Mouse (Mus musculus) forebrain, embryonic 10.5 days (tissue): ENCODE measurements around the gene Cep295nl. TPM values are rescaled to one million over a fixed set of nuclear protein-coding genes. Genes with fewer than 3 reads are reported as not detected.

Source experiments
- DNase-seq: peaks from one replicate; pipeline ENCODE4 v3.0.0-alpha.2; 2017; ENCODE audit warnings: low spot score; ENCODE audit errors: extremely low spot score
- H3K27ac ChIP-seq: fragments of 300-500 bp; sonication (generic); 2 replicates; pipeline ENCODE4 v1.5.1; 2016; ENCODE audit warnings: mild to moderate bottlenecking
- H3K27me3 ChIP-seq: fragments of 300-500 bp; sonication (generic); 2 replicates; pipeline ENCODE4 v1.6.1; 2016; ENCODE audit warnings: mild to moderate bottlenecking; ENCODE audit not compliant: poor library complexity, severe bottlenecking
- H3K36me3 ChIP-seq: fragments of 300-500 bp; sonication (generic); replicated peaks from 2 replicates; pipeline ENCODE4 v1.6.1; 2016; ENCODE audit warnings: mild to moderate bottlenecking, moderate library complexity
- H3K4me1 ChIP-seq: fragments of 300-500 bp; sonication (generic); 2 replicates; pipeline ENCODE4 v1.6.1; 2016
- H3K4me3 ChIP-seq: fragments of 300-500 bp; sonication (generic); 2 replicates; pipeline ENCODE4 v1.5.1; 2016; ENCODE audit warnings: mild to moderate bottlenecking, moderate library complexity
- H3K9me3 ChIP-seq: fragments of 300-500 bp; sonication (generic); 2 replicates; pipeline ENCODE4 v1.6.1; 2016; ENCODE audit warnings: mild to moderate bottlenecking, moderate library complexity
- WGBS: fragments of 180-500 bp; shearing (Covaris S2); methylation state at CpG from one replicate; pipeline ENCODE4 v1.1.7; 2016; 5-methylcytosine and 5-hydroxymethylcytosine counted together
- polyA plus RNA-seq: library from polyadenylated mRNA; unstranded; fragments of >200 nt; fragmentation: Nextera tagmentation; extraction: Ambion mirVana; gene quantifications from 2 replicates; pipeline ENCODE4 v1.2.1, GENCODE M21; 2016

Cep295nl gene
- polyA plus RNA-seq, 1 experiment from 2014 or later: 0.26 TPM

- Histone ChIP-seq H3K27ac (no peak overlapping the region), H3K9me3 (peaks cover 5% of the 10 kb centered on the region; the same call in 1 of the 2 replicates), H3K4me1 (peaks cover 39% of the 10 kb centered on the region), H3K36me3 (peaks cover 57% of the 10 kb centered on the region), H3K4me3 (no peak overlapping the region), H3K27me3 (no peaks in the 10 kb centered on the region)
- WGBS: 96% methylated on average over 6 of the region's 6 CpGs
- DNase-seq: no peak
Observed at GRCm38 (mm10) chr11:118328511-118328910, 13.8 kb downstream of the Cep295nl start.

DNA sequence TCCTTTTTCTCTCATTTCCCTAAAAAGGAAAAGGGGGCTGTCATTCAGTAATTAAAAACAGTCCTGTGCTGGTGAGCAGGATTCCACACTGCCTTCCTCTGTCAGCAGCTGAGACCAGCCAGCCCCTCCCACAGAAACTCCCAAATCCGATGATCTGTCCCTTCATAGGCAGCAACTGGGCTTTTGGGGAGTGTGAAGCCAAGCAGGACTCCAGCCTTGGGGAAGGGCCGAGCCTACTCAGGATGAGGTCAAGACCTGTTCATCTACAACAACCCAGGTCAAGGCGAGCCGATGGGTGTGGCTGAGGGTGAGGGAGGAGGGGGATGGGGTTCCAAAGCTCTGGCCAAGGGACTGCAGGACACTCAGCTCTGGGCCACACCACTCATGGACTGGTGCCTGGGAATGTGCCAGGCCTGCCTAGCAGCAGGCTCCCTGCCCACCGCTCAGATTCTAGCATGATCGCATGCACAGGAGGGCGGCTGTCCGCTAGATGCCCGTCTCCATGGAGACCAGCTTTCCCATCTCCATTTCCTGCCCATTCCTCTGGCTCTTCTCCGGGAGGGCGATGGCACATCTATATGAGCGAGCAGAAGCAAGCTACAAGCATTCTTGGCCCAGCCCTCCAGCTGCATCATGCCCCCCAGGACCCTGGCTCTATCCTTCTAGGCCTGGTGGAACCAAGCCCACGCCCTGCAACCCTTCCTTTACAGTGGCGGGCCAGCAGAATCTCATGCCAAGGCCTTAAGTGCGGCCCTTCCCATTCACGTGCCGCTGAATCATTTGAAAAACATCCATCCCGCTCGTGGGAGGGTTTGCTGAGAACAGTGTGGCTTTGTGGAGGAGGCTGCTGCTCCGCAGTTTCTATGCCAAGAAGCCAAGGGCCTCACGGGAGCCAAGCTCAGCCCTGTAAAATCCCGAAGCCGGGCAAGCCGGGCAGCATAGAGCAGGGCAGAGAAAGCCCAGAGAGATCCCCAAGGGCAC lies 15.0 kb downstream of the Cep295nl start:
- H3K4me3 ChIP-seq: no peak overlapping the region
- peaks cover 5% of the 10 kb centered on the region; the same call in 1 of the 2 replicates for H3K9me3 ChIP-seq
- H3K27ac ChIP-seq: peak overlapping the region; percentile 78
- WGBS: 85% methylated on average over 24 of the region's 24 CpGs
- peaks cover 42% of the 10 kb centered on the region for H3K4me1 ChIP-seq
- H3K36me3 ChIP-seq: peaks cover 44% of the 10 kb centered on the region
- no peak for DNase-seq
- no peaks in the 10 kb centered on the region for H3K27me3 ChIP-seq

- H3K4me1 ChIP-seq: peaks cover 49% of the 10 kb centered on the region
- WGBS: 82% methylated on average over 4 of the region's 4 CpGs
- H3K36me3 ChIP-seq: peaks cover 36% of the 10 kb centered on the region
- no peaks in the 10 kb centered on the region for H3K27me3 ChIP-seq
- no peak for DNase-seq
- H3K4me3 ChIP-seq: no peak overlapping the region
- peak overlapping the region; percentile 40; the same call in 1 of the 2 replicates for H3K27ac ChIP-seq
- H3K9me3 ChIP-seq: peaks cover 5% of the 10 kb centered on the region; the same call in 1 of the 2 replicates
Observed at GRCm38 (mm10) chr11:118326491-118326890, 15.8 kb downstream of the Cep295nl start.

GRCm38 (mm10) chr11:118324541-118324940 lies 17.8 kb downstream of the Cep295nl start:
- Histone ChIP-seq H3K27ac (peak overlapping the region; percentile 60), H3K9me3 (peaks cover under 1% of the 10 kb centered on the region; the same call in 1 of the 2 replicates), H3K36me3 (peaks cover 28% of the 10 kb centered on the region), H3K27me3 (no peaks in the 10 kb centered on the region), H3K4me3 (no peak overlapping the region), H3K4me1 (peaks cover 52% of the 10 kb centered on the region)
- peak; percentile 28 for DNase-seq
- WGBS: 71% methylated on average over 5 of the region's 5 CpGs

- Histone ChIP-seq H3K4me1 (peaks cover 52% of the 10 kb centered on the region), H3K9me3 (no peaks in the 10 kb centered on the region), H3K36me3 (peaks cover 33% of the 10 kb centered on the region), H3K27me3 (no peaks in the 10 kb centered on the region), H3K27ac (peak overlapping the region; percentile 60), H3K4me3 (no peak overlapping the region)
- WGBS: 91% methylated on average over 5 of the region's 5 CpGs
- DNase-seq: no peak
Observed at GRCm38 (mm10) chr11:118323974-118324373, 18.3 kb downstream of the Cep295nl start.

DNA sequence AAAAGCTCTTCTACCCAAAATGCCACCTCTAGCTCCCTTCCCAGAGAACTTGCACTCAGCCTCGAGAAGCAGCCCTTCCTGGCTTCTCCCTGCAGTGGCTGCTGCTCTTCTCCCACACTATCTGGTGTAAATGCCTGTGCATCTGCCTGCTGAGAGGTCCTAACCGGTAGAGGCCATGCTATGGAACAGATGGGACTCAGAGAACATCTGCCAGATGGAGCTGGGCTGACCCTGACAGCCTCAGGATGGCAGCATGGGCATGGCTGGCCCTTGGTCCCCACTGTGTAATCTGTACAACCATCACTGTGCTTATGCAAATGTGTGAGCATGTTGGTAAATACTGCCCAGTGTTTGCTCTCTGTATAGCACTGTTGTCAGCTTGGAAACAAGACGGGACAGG lies 19.7 kb downstream of the Cep295nl start:
- Histone ChIP-seq H3K36me3 (peaks cover 32% of the 10 kb centered on the region), H3K27ac (no peak overlapping the region), H3K27me3 (no peaks in the 10 kb centered on the region), H3K9me3 (no peaks in the 10 kb centered on the region), H3K4me1 (peaks cover 46% of the 10 kb centered on the region), H3K4me3 (no peak overlapping the region)
- 77% methylated on average over 3 of the region's 3 CpGs for WGBS
- no peak for DNase-seq

DNA sequence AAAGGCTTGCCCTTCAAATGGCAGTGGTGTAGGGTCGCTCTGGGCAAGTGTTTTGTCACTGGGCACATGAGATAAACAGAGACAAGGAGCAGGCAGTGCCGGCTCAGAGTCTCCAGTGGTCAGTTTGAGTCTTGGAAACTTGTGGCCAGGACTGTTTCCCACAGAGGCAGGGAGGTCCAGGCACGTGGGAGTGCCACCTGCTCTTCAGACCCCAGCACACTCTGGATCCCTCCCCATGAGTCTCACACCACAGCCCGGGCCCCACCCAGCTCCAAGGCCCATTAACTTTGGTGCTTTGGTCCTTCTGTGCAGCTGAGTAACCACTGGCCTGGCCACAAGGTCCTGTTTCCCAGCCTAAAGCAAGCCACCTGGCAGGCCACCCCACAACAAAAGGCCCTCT lies 20.3 kb downstream of the Cep295nl start:
- no peak overlapping the region; the same call in 1 of the 2 replicates for H3K27ac ChIP-seq
- no peak for DNase-seq
- 72% methylated on average over 4 of the region's 4 CpGs for WGBS
- H3K4me3 ChIP-seq: no peak overlapping the region
- H3K36me3 ChIP-seq: peaks cover 27% of the 10 kb centered on the region
- H3K4me1 ChIP-seq: peaks cover 39% of the 10 kb centered on the region
- no peaks in the 10 kb centered on the region for H3K9me3 ChIP-seq
- no peaks in the 10 kb centered on the region for H3K27me3 ChIP-seq

DNA sequence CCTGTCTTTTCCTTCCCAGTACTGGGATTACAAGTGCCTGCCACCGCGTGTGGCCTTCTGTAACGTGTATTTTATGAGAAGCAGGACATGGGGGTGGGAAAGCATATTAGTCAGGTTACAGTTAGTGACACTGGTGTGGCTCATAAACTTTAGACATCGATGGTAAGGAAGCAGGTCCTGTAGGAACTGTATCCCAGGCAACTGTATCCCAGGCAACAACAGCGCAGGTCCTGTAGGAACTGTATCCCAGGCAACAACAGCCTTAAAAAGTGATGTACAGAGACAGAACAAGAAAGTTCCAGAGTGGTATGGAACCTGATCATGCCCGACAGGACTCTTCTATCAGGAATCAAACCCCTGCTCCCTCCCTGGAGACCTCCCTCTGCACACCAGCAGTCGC lies 20.8 kb downstream of the Cep295nl start:
- Histone ChIP-seq H3K27ac (no peak overlapping the region; the same call in 1 of the 2 replicates), H3K9me3 (no peaks in the 10 kb centered on the region), H3K27me3 (no peaks in the 10 kb centered on the region), H3K4me3 (no peak overlapping the region), H3K4me1 (peaks cover 34% of the 10 kb centered on the region), H3K36me3 (peaks cover 32% of the 10 kb centered on the region)
- no peak for DNase-seq
- 88% methylated on average over 7 of the region's 7 CpGs for WGBS

- no peak for DNase-seq
- WGBS: 62% methylated on average over 5 of the region's 5 CpGs
- Histone ChIP-seq H3K27ac (no peak overlapping the region), H3K4me3 (no peak overlapping the region), H3K36me3 (peaks cover 55% of the 10 kb centered on the region), H3K4me1 (peaks cover 14% of the 10 kb centered on the region; the same call in 1 of the 2 replicates), H3K9me3 (no peaks in the 10 kb centered on the region), H3K27me3 (no peaks in the 10 kb centered on the region)
Observed at GRCm38 (mm10) chr11:118318678-118319077, 23.6 kb downstream of the Cep295nl start.

- DNase-seq: peak; percentile 29
- Histone ChIP-seq H3K27ac (no peak overlapping the region), H3K36me3 (peaks cover 70% of the 10 kb centered on the region), H3K4me1 (peaks cover 9% of the 10 kb centered on the region; the same call in 1 of the 2 replicates), H3K4me3 (no peak overlapping the region), H3K9me3 (no peaks in the 10 kb centered on the region), H3K27me3 (no peaks in the 10 kb centered on the region)
- 33% methylated on average over 7 of the region's 7 CpGs for WGBS
Observed at GRCm38 (mm10) chr11:118317129-118317528, 25.2 kb downstream of the Cep295nl start.

GRCm38 (mm10) chr11:118316231-118316806 lies 26.0 kb downstream of the Cep295nl start:
- no peaks in the 10 kb centered on the region for H3K27me3 ChIP-seq
- no peak for DNase-seq
- WGBS: 89% methylated on average over 8 of the region's 8 CpGs
- H3K9me3 ChIP-seq: no peaks in the 10 kb centered on the region
- 0 out of 2 replicates have a peak, but pooled peaks cover 1% of the 10 kb centered on the region for H3K4me1 ChIP-seq
- H3K4me3 ChIP-seq: no peak overlapping the region
- H3K36me3 ChIP-seq: peaks cover 78% of the 10 kb centered on the region
- H3K27ac ChIP-seq: no peak overlapping the region

GRCm38 (mm10) chr11:118312132-118312723 lies 30.1 kb downstream of the Cep295nl start:
- DNase-seq: no peak
- Histone ChIP-seq H3K27ac (no peak overlapping the region), H3K4me1 (no peaks in the 10 kb centered on the region), H3K9me3 (peaks cover 16% of the 10 kb centered on the region; the same call in 1 of the 2 replicates), H3K36me3 (peaks cover 91% of the 10 kb centered on the region), H3K4me3 (no peak overlapping the region), H3K27me3 (no peaks in the 10 kb centered on the region)
- 85% methylated on average over 6 of the region's 6 CpGs for WGBS
